Mouse (Mus musculus) urinary bladder, postnatal 14 days (tissue): ENCODE measurements around the gene Lmtk3.
A peak's percentile ranks its signal among the peaks of the same experiment; 100 is the strongest.

ENCODE experiments used
- DNase-seq: peaks from one replicate; pipeline ENCODE4 v3.0.0; 2021; ENCODE audit warnings: low spot score

Gene Lmtk3

DNA sequence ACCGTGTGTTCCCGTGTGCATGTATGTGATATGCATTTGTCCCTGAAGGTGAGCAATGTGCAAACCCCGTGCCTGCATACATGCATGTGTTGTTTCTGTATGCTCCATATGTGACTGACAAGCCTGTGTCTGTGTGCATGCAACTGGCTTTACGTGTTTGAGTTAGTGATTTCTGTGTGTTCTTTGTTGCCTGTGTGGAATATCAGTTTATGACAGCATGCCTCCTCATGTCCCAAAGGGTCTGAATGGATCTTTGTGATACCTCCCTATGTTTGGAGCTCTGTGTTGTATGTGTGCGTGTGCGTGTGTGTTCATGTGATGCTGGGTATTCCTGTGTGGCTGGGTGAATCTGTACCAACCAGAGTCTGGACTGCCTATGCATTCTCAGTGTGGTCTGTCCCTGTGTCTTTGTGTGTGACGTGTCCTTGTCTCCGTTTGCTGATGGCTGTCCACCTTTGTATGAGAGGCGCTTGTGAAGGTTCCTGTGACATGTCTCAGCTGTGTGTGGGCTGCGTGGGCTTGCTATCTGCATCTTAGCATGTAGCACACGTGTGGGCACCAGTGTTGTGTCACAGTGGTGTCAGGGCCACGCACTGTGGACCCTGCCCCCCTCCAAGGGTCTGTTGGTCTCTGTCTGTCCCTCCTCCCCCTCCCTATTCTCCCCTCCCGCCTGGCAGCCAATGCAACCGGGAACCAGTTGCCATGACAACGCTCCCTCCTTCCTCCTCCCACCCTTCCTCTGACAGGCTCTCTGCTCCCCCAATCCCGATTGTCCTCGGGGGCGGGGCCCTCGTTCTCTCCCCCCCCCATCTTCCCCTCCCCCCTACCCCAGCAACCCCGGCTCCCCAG is 1.2 kb downstream of the Lmtk3 start, which contains the start of gene Sult2b1:
Sult2b1 (minus strand) TSS at position 146 of the 849 bp plus-strand sequence.
- DNase-seq, result no peak

DNA sequence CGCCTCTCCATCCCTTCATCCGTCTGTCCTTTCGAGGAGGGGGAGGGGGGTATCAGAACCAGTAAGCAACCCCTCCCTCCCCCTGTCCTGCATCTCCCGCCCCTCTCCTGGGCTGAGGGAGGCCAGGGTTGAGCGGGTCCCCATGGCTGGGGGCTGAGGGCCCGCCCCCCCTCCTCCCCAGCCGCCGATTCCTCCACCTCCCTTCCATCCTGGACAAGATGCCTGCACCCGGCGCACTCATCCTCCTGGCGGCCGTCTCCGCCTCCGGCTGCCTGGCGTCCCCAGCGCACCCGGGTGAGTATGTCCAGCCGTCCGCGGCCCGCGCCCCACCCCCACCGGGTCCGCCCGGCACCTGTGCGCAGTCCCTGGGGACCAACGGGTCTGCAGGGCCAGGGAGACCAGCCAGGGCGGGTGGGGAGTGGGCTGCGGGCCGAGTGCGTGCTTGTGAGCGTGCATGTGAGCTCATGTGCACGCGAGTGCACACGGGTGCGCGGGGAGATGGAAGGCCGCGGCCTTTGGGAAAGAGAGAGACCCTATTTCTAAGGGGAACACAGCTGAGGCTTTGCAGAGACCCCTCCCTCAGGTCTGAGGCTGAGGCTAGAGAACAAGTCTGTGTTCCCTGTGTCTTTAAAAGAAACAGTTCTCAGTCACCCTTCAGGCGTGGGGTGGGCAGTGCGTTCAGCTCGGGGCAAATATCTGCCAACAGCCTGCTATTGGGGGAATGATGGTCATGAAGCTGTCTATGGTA is 2.0 kb downstream of the Lmtk3 start:
- no peak for DNase-seq

DNA sequence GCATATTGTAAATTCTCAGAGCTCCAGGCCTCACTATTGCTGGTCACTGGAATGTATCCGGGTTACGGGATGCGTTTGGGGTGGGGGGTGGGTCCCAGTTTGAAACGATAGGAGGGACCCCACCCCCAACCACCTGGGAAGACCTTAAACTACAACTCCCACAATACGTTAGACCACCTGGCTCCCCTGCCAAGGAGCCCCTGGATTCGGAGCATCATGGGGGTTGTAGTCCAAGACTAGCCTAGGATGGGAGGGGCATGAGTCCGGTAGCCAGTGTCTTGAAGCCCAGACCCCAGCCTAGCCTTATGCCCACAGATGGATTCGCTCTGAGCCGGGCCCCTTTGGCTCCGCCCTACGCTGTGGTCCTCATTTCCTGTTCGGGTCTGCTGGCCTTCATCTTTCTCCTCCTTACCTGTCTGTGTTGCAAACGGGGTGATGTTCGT is 2.6 kb downstream of the Lmtk3 start:
- no peak for DNase-seq

DNA sequence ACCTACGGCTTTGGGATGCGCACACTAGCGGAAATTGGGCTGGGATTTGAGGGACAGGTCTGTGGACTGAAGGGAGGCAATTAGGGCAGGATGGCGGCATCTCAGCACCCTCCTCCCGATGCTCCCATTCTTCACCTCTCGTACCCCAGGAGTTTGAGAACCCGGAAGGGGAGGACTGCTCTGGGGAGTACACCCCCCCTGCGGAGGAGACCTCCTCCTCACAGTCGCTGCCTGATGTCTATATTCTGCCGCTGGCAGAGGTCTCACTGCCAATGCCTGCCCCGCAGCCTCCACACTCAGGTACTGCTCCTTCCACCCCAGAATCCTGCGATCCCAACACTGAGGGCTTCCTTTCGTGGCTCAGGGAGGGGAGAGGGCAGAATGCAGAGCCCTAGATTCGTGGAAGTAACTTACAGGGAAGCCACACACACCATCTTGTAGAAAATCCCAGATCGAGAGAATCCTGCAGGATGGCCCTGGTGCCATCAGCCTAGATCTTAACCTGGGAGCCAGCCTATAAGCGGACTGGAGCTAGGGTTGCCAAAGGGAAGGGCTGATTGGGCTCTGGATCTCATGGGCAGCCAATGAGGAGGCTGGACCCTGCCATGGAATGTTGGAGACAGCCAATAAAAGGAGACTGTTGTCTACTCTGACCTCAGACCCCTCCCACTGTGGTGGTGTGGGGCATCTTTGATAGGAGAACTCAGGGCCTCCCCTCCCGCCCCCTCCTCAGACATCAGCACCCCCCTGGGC is 3.3 kb downstream of the Lmtk3 start:
- DNase-seq, result no peak

DNA sequence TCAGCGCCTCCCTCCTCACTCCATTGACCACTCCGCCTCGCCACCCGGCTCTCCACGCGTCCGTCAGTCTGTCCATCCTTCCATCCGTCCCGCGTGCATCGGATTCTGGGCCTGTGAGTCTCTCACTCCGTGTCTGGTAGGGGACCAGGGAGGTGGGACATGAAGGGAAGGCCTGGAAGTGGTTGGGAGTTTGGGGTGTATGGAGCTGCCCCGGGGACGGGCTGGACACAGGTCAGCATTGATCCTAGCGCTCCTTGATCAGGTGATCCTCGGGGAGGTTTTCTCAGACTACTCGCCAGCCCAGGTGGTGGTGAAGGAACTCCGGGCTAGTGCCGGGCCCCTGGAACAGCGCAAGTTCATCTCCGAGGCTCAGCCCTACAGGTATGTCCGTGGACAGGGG is 4.1 kb downstream of the Lmtk3 start:
- no peak for DNase-seq

DNA sequence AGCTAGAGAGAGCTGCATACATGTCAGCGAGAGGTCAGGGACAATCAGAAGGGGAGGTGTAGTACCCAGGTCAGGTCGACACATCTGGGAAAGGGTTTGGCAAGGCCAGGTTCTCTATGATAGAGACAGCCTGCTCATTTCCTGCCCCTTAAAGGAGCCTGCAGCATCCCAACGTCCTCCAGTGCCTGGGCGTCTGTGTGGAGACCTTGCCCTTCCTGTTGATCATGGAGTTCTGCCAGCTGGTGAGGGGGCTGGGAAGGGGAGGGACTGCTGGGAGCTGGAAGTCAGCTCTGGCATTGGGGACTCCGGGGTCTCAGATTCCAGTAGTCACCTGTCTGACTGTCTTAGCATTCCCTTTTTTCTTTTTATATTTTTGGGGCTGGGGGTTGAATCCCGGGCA is 7.2 kb downstream of the Lmtk3 start:
- no peak for DNase-seq

DNA sequence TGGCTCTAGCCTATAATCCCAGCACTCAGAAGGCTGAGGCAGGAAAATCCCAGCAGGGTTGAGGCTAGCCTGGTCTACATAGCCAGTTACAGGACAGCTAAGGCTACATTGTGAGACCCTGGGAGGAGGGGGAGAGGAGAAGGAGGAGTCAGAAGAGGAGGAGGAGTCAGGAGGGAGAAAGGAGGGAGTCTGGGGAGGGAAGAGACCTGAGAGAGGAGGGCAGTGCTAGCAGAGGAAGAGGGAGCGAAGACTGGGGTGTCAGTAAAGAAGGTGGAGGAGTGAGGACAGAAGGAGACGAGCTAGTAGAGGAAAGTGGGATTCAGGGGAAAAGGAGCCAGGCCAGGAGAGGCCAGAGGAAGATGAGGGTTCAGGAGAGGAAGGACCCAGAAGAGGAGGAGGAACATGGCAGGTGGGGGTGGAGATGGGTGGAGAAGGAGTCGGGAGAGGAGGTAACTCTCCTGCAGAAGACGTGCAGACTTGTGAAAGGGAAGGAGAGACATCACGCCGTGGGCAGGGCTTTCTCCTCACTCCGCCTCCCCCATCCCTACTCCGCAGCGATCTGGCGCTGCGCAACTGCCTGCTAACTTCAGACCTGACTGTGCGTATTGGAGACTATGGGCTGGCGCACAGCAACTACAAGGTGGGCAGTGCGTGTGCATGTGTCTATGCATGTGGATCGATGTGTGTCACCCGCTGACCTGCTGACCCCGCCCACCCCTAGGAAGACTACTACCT is 8.4 kb downstream of the Lmtk3 start:
- no peak for DNase-seq

DNA sequence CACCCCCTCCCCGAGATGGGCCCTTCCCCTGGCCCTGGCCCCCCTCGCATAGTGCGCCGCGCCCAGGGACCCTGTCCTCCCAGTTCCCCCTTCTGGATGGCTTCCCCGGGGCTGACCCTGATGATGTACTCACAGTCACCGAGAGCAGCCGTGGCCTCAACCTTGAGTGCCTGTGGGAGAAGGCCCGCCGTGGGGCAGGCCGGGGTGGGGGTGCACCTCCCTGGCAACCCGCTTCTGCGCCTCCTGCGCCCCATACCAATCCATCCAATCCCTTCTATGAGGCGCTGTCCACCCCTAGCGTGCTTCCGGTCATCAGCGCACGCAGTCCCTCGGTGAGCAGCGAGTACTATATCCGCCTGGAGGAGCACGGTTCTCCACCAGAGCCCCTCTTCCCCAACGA is 9.7 kb downstream of the Lmtk3 start:
- DNase-seq, result no peak

DNA sequence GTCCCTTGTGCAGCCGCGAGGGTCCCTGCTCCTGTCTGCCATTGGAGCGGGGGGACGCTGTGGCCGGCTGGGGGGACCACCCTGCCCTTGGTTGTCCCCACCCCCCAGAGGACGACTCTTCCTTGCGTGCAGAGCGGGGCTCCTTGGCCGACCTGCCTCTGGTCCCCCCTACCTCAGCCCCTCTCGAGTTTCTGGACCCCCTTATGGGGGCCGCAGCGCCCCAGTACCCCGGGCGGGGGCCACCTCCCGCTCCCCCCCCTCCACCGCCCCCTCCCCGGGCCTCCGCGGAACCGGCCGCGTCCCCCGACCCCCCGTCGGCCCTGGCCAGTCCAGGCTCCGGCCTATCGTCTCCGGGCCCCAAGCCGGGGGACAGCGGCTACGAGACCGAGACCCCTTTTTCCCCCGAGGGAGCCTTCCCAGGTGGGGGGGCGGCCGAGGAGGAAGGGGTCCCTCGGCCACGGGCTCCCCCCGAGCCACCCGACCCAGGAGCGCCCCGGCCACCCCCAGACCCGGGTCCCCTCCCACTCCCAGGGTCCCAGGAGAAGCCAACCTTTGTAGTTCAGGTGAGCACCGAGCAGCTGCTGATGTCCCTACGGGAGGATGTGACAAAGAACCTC is 10.5 kb downstream of the Lmtk3 start:
- DNase-seq, result no peak

DNA sequence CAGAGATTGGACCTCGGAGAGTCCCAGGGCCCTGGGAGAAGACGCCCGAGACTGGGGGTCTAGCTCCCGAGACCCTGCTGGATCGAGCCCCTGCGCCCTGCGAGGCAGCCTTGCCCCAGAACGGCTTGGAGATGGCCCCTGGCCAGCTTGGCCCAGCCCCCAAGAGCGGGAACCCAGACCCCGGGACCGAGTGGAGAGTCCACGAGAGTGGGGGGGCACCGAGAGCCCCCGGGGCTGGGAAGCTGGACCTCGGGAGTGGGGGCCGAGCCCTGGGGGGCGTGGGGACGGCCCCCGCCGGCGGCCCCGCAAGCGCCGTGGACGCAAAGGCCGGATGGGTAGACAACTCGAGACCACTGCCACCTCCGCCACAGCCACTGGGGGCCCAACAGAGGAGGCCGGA is 11.4 kb downstream of the Lmtk3 start:
- DNase-seq, result no peak

DNA sequence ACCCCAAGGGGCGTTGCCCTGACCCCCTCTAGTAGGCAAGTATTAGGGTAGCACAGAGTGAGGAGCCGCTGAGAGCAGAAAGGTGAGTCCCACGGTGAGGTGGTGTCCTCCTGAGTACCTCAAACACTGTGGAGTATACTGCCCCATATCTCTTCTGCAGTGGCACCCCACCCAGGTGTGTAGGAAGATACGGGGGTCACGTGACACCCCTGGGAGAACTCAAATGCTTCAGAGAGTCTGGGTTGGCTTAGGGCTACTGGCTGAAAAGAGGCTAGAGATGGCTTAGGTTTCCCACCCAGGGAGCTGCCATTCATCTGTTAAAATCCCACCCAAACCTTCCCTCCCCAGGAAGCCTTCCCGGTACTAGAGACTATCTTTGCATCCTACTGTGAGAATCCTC is 13.4 kb downstream of the Lmtk3 start:
- no peak for DNase-seq

DNA sequence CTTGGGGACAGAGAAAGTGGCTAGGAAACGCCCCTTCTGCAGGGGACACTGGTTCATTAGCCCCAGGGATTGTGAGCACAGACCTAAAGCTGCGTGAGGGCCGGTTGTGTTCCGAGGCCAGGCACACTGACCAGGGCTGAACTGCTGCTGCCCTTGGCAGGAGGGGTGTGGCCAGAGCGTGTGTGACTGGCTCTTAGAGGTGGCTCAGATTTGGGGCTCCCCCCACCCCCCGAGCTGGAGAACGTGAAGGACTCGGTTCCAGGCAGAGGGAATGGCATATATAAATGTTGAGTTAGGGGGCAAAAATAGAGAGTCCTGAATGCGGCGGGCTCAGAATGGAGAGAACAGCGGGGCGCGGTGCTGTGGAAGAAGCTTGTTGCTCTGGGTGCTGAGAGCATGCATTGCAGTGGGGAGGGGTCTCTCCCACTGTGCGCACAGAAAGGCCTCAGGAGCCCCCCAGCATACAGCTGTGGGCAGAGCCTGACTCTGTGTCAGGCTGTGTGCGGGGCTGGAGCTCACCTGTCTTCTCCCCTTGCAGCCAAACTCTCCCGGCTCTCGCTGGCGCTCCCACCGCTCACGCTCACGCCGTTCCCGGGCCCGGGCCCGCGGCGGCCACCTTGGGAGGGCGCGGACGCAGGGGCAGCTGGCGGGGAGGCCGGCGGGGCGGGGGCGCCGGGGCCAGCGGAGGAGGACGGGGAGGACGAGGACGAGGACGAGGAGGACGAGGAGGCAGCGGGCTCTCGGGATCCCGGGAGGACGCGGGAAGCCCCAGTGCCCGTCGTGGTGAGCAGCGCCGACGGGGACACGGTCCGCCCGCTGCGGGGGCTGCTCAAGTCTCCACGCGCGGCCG is 14.3 kb downstream of the Lmtk3 start:
- no peak for DNase-seq

DNA sequence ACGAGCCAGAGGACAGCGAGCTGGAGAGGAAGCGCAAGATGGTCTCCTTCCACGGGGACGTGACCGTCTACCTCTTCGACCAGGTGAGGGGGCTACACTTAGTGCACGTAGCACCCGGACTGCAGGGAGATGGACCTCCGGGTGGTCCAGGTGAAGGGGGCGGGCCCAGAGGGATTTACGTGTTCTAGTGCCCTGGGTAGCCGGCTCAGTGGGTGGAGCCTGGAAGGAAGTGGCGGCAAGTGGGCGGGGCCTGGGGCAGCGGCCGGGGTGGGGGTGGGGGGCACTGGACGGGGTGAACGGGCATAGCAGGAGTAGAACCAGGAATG is 14.9 kb downstream of the Lmtk3 start:
- DNase-seq, result no peak

DNA sequence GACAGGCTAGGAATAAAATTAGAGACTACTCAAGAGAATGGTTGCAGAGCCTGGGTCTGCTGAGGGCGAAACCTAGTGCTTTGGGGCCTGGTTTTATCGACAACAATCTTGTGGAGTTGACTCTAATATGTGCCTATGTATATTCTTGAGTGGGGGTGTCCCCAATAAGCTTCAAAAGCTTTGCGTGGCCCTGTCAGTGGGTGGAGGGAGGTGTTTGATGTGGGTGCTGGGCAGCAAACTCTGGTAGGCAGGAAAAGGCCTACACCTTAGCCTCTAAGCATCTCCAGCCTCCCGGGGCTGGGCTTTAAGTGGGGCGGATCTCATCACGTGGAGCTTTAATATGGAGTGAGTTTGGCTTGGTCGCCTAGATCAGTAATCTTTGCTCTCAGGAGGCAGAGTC is 15.4 kb downstream of the Lmtk3 start:
- no peak for DNase-seq

DNA sequence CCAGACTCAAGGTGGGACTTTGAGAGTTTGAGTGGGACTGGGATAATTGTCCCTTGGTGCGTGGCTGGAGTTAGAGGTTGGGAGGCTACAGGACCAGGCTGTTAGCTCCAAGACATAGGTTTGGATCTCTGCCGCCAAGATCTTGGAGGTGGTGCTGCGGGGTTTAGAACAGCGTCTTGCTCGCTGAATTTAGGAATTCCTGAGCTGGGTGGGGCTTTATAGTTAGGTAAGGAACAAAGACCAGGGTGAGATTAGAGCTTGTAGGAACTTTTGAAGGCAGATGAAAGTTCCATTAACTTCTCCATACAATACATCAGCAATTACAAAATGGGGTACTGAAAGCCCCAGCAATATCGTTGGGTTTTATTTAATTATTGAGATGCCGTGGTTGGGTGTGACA is 16.5 kb downstream of the Lmtk3 start:
- DNase-seq, result no peak

DNA sequence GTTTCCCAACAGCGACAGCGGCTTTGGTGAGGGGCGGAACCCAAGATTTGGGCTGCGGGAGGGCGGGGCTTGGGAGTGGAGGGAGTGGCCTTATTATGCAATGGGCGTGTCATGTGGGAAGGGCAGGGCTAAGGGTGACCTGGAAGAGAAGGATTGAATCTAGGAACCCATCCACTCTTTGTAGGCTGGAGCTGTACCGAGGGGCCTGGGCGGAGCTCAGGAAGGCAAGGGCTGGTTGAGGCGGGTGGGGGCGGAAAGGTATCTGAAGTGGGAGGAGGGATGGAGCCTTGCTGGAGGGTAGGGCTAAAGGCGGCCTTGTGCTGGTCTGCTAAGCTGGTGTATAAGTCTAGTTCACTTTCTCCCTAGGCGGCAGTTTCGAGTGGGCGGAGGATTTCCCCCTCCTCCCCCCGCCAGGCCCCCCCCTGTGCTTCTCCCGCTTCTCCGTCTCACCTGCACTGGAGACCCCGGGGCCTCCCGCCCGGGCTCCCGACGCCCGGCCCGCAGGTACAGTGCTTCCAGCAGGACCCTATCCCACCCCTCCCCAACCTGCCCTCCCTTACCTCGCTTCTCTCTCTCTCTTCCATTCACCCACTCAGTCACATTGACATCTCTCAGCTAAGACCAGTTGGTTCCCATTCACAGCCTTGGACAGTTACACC is 17.1 kb downstream of the Lmtk3 start:
- peak; percentile 46 for DNase-seq

DNA sequence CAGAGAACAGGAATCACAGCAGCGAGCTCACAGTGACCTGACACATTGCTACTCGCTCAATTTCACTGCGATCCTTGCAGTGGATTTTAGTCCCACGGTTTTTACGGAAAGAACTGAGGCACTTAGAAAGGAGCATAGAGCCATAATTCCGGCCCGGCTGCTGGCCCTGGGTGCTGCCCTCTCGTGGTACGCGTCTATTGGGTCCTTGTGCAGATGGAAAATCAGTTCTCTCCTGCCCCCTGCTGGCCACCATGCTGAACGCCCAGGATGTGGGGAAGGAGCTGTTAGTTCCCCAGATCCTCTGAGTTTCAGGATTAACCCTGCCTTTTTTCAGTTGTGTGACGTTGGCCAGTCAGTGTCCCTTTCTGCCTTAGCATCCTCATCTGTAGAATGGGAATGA is 17.8 kb downstream of the Lmtk3 start:
- DNase-seq, result peak; percentile 94

DNA sequence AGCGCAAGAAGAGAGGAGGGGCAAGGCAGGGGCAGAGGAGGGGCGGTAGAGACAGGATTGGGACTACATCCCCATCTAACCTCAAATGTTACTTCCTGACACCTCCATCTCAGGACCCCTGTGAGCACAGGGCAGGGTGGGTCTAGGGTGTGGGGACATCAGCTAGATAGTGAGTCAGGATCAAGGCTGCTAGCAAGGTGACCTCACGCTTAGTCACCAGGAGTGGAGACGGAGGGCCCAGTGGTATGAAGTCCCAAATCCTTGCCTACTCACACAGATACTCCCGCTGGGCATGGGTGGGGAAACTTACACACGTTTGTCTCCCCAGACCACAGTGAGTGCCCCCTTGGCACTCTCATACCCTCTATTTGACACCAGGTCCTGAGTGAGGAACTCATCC is 19.0 kb downstream of the Lmtk3 start:
- no peak for DNase-seq

DNA sequence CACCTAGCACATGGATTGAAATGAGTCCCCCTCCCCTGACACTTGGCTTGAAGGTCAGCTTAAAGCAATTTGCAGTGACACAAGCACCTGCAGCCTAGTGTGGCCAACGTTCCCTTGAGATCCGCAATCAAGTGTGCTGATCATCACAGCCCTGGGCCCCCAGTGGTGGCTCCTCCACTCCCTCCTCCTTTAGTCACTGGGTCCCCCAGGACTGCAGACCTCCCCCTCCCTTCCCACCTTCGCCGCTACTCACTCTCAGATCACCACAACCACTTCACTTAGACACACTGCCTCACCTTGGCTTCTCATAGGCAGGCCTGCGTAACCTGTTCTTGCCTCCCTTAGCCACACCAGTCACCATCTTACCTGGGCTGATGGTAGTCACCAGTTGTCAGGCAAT is 22.4 kb downstream of the Lmtk3 start:
- DNase-seq, result no peak

DNA sequence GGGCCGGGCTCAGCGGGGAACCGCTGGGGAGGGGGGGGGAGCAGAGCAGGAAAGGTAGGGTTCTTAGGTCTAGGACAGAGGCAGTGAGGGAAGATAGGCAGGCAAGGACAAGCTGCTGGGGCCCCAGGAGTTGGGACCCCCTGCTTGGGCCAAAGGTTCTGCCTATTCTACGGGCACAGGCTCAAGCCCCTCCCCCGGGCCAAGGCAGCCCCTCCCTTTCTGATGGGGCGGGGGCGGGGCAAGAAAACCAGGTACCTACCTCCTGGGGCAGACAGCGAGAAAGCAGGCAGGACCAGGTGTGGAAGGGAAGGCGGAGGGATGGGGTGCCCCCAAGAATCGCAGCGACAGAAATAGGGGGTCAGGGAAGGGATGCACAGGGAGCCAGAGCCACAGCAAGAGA is 24.9 kb downstream of the Lmtk3 start:
- DNase-seq, result no peak
